Mouse (Mus musculus) thymus, postnatal 0 days (tissue): ENCODE measurements around the gene Mynn. TPM values are rescaled to one million over a fixed set of nuclear protein-coding genes. Genes with fewer than 3 reads are reported as not detected.

Source experiments
- DNase-seq: peaks from one replicate; pipeline ENCODE4 v3.0.0-alpha.2; 2015; ENCODE audit warnings: low spot score
- polyA plus RNA-seq: library from polyadenylated mRNA; unstranded; fragments of >200 nt; fragmentation: Nextera tagmentation; extraction: Ambion mirVana; gene quantifications from 2 replicates; pipeline ENCODE4 v1.2.1, GENCODE M21; 2015

The Mynn gene
- polyA plus RNA-seq, 1 experiment from 2014 or later = 28.3 TPM

GRCm38 (mm10) chr3:30644207-30644606 lies 42.3 kb downstream of the Mynn start, which contains the start of gene Lrriq4:
TSS of gene Lrriq4 (plus strand) at chr3:30644507.
- DNase-seq = no peak

- no peak for DNase-seq
Observed at GRCm38 (mm10) chr3:30646761-30647160, 44.9 kb downstream of the Mynn start.

GRCm38 (mm10) chr3:30647440-30648090 lies 45.7 kb downstream of the Mynn start, which contains the start of gene Lrrc34:
TSS of gene Lrrc34 (minus strand) at chr3:30647869.
- no peak for DNase-seq

- DNase-seq = no peak
Observed at GRCm38 (mm10) chr3:30648466-30648865, 46.6 kb downstream of the Mynn start.

GRCm38 (mm10) chr3:30650062-30650841 lies 48.4 kb downstream of the Mynn start:
- DNase-seq = peak; percentile 3

- no peak for DNase-seq
Observed at GRCm38 (mm10) chr3:30655937-30656336, 54.1 kb downstream of the Mynn start.

GRCm38 (mm10) chr3:30658486-30658885 lies 56.6 kb downstream of the Mynn start:
- DNase-seq = no peak

Other genes with a start within 250 kb of the Mynn start
- 1.1 and 1.2 TPM in 2 replicates for gene Mecom, start 54.1 kb upstream of the Mynn start, polyA plus RNA-seq
- gene Actrt3, start 2.1 kb upstream of the Mynn start, polyA plus RNA-seq = not detected in 2 replicates
- gene Lrriq4, start 42.4 kb downstream of the Mynn start, polyA plus RNA-seq = 0.09 and 0.12 TPM in 2 replicates
- gene Lrrc34, start 45.8 kb downstream of the Mynn start, polyA plus RNA-seq = 0.45 and 0.74 TPM in 2 replicates
- gene Lrrc31, start 97.8 kb downstream of the Mynn start, polyA plus RNA-seq = 0.14 and 0.27 TPM in 2 replicates
- gene Samd7, start 144.2 kb downstream of the Mynn start, polyA plus RNA-seq = 0.08 TPM in 1 of 2 replicates, not detected in the other
- gene Sec62, start 190.8 kb downstream of the Mynn start, polyA plus RNA-seq = 120 and 125 TPM in 2 replicates